Mouse (Mus musculus): Measurements from ENCODE around the gene Cfap43. TPM values are rescaled to one million over a fixed set of nuclear protein-coding genes. Genes with fewer than 3 reads are reported as not detected.
A peak's percentile ranks its signal among the peaks of the same experiment; 100 is the strongest.

The Cfap43 gene
- polyA plus RNA-seq, 1 experiment from 2014 or later, result 0.15 TPM

GRCm38 (mm10) chr19:47777847-47778246, 141.2 kb downstream of the Cfap43 start:
- H3K9me3 ChIP-seq (ENCODE audit: control insufficient read depth, low read length), result no peaks in the 10 kb centered on the region
- no peak for ATAC-seq
- H3K27ac ChIP-seq (ENCODE audit: low read length), result no peak overlapping the region
- H3K4me3 ChIP-seq (ENCODE audit: low read length), result no peak overlapping the region
- H3K9ac ChIP-seq (ENCODE audit: low read depth, low read length), result no peak overlapping the region
- no peaks in the 10 kb centered on the region for H3K36me3 ChIP-seq (ENCODE audit: control insufficient read depth, insufficient read depth, low read length)
- 71% methylated on average over 6 of the region's 6 CpGs for WGBS
- no peak overlapping the region for H3K4me2 ChIP-seq (ENCODE audit: low read depth, low read length)
- no peaks in the 10 kb centered on the region for H3K27me3 ChIP-seq (replicated peaks; ENCODE audit: control insufficient read depth, insufficient read depth, low read length)
- H3K4me1 ChIP-seq (ENCODE audit: control insufficient read depth, insufficient read depth, low read length), result no peaks in the 10 kb centered on the region

- H3K27ac ChIP-seq (ENCODE audit: low read length), result no peak overlapping the region
- no peaks in the 10 kb centered on the region for H3K27me3 ChIP-seq (replicated peaks; ENCODE audit: control insufficient read depth, insufficient read depth, low read length)
- H3K4me3 ChIP-seq (ENCODE audit: low read length), result peak overlapping the region; percentile 26
- H3K4me2 ChIP-seq (ENCODE audit: low read depth, low read length), result peak overlapping the region; percentile 26; the same call in 1 of the 2 replicates
- ATAC-seq, result peak; percentile 31; the same call in 1 of the 2 replicates
- H3K36me3 ChIP-seq (ENCODE audit: control insufficient read depth, insufficient read depth, low read length), result no peaks in the 10 kb centered on the region
- no peak overlapping the region for H3K9ac ChIP-seq (ENCODE audit: low read depth, low read length)
- no peaks in the 10 kb centered on the region for H3K9me3 ChIP-seq (ENCODE audit: control insufficient read depth, low read length)
- H3K4me1 ChIP-seq (ENCODE audit: control insufficient read depth, insufficient read depth, low read length), result no peaks in the 10 kb centered on the region
- WGBS, result 65% methylated on average over 19 of the region's 19 CpGs
Measured at GRCm38 (mm10) chr19:47755625-47756024, 163.5 kb downstream of the Cfap43 start.

GRCm38 (mm10) chr19:47754931-47755330, 164.2 kb downstream of the Cfap43 start:
- H3K36me3 ChIP-seq (ENCODE audit: control insufficient read depth, insufficient read depth, low read length), result no peaks in the 10 kb centered on the region
- 84% methylated on average over 9 of the region's 9 CpGs for WGBS
- H3K4me3 ChIP-seq (ENCODE audit: low read length), result no peak overlapping the region
- no peak overlapping the region for H3K4me2 ChIP-seq (ENCODE audit: low read depth, low read length)
- H3K9ac ChIP-seq (ENCODE audit: low read depth, low read length), result no peak overlapping the region
- H3K27ac ChIP-seq (ENCODE audit: low read length), result no peak overlapping the region
- ATAC-seq, result no peak
- no peaks in the 10 kb centered on the region for H3K9me3 ChIP-seq (ENCODE audit: control insufficient read depth, low read length)
- H3K27me3 ChIP-seq (replicated peaks; ENCODE audit: control insufficient read depth, insufficient read depth, low read length), result no peaks in the 10 kb centered on the region
- no peaks in the 10 kb centered on the region for H3K4me1 ChIP-seq (ENCODE audit: control insufficient read depth, insufficient read depth, low read length)

- peak; percentile 97 for ATAC-seq
Measured at GRCm38 (mm10) chr19:47753921-47754320, 165.2 kb downstream of the Cfap43 start.

GRCm38 (mm10) chr19:47752456-47752855, 166.6 kb downstream of the Cfap43 start:
- WGBS, result 86% methylated on average over 9 of the region's 9 CpGs
- Histone ChIP-seq H3K9me3 (ENCODE audit: control insufficient read depth, low read length) (no peaks in the 10 kb centered on the region), H3K36me3 (ENCODE audit: control insufficient read depth, insufficient read depth, low read length) (no peaks in the 10 kb centered on the region), H3K4me2 (ENCODE audit: low read depth, low read length) (no peak overlapping the region), H3K9ac (ENCODE audit: low read depth, low read length) (no peak overlapping the region), H3K4me3 (ENCODE audit: low read length) (no peak overlapping the region), H3K27me3 (replicated peaks; ENCODE audit: control insufficient read depth, insufficient read depth, low read length) (no peaks in the 10 kb centered on the region), H3K27ac (ENCODE audit: low read length) (no peak overlapping the region), H3K4me1 (ENCODE audit: control insufficient read depth, insufficient read depth, low read length) (no peaks in the 10 kb centered on the region)
- ATAC-seq, result no peak

More at GRCm38 (mm10) chr19:47753921-47754320, 165.2 kb downstream of the Cfap43 start:
- Histone ChIP-seq H3K9ac (ENCODE audit: low read depth, low read length) (no peak overlapping the region), H3K4me3 (ENCODE audit: low read length) (no peak overlapping the region), H3K27me3 (replicated peaks; ENCODE audit: control insufficient read depth, insufficient read depth, low read length) (no peaks in the 10 kb centered on the region), H3K4me1 (ENCODE audit: control insufficient read depth, insufficient read depth, low read length) (no peaks in the 10 kb centered on the region), H3K4me2 (ENCODE audit: low read depth, low read length) (no peak overlapping the region), H3K27ac (ENCODE audit: low read length) (no peak overlapping the region), H3K36me3 (ENCODE audit: control insufficient read depth, insufficient read depth, low read length) (no peaks in the 10 kb centered on the region), H3K9me3 (ENCODE audit: control insufficient read depth, low read length) (no peaks in the 10 kb centered on the region)
- WGBS, result 51% methylated on average over 4 of the region's 4 CpGs

GRCm38 (mm10) chr19:47750391-47750790, 168.7 kb downstream of the Cfap43 start:
- no peak overlapping the region for H3K9ac ChIP-seq (ENCODE audit: low read depth, low read length)
- ATAC-seq, result no peak
- no peaks in the 10 kb centered on the region for H3K27me3 ChIP-seq (replicated peaks; ENCODE audit: control insufficient read depth, insufficient read depth, low read length)
- 76% methylated on average over 5 of the region's 5 CpGs for WGBS
- H3K27ac ChIP-seq (ENCODE audit: low read length), result no peak overlapping the region
- H3K4me3 ChIP-seq (ENCODE audit: low read length), result no peak overlapping the region
- no peaks in the 10 kb centered on the region for H3K4me1 ChIP-seq (ENCODE audit: control insufficient read depth, insufficient read depth, low read length)
- H3K4me2 ChIP-seq (ENCODE audit: low read depth, low read length), result no peak overlapping the region
- H3K9me3 ChIP-seq (ENCODE audit: control insufficient read depth, low read length), result no peaks in the 10 kb centered on the region
- H3K36me3 ChIP-seq (ENCODE audit: control insufficient read depth, insufficient read depth, low read length), result no peaks in the 10 kb centered on the region

GRCm38 (mm10) chr19:47748950-47749349, 170.1 kb downstream of the Cfap43 start:
- Histone ChIP-seq H3K27ac (ENCODE audit: low read length) (no peak overlapping the region), H3K4me2 (ENCODE audit: low read depth, low read length) (no peak overlapping the region), H3K36me3 (ENCODE audit: control insufficient read depth, insufficient read depth, low read length) (no peaks in the 10 kb centered on the region), H3K4me3 (ENCODE audit: low read length) (no peak overlapping the region), H3K4me1 (ENCODE audit: control insufficient read depth, insufficient read depth, low read length) (no peaks in the 10 kb centered on the region), H3K27me3 (replicated peaks; ENCODE audit: control insufficient read depth, insufficient read depth, low read length) (no peaks in the 10 kb centered on the region), H3K9ac (ENCODE audit: low read depth, low read length) (no peak overlapping the region), H3K9me3 (ENCODE audit: control insufficient read depth, low read length) (no peaks in the 10 kb centered on the region)
- WGBS, result 78% methylated on average over 2 of the region's 2 CpGs
- ATAC-seq, result no peak

- Histone ChIP-seq H3K9ac (ENCODE audit: low read depth, low read length) (no peak overlapping the region), H3K4me2 (ENCODE audit: low read depth, low read length) (no peak overlapping the region), H3K27ac (ENCODE audit: low read length) (no peak overlapping the region), H3K9me3 (ENCODE audit: control insufficient read depth, low read length) (no peaks in the 10 kb centered on the region), H3K27me3 (replicated peaks; ENCODE audit: control insufficient read depth, insufficient read depth, low read length) (no peaks in the 10 kb centered on the region), H3K4me1 (ENCODE audit: control insufficient read depth, insufficient read depth, low read length) (no peaks in the 10 kb centered on the region), H3K4me3 (ENCODE audit: low read length) (no peak overlapping the region), H3K36me3 (ENCODE audit: control insufficient read depth, insufficient read depth, low read length) (no peaks in the 10 kb centered on the region)
- ATAC-seq, result no peak
- whole genome bisulfite sequencing, result 90% methylated on average over 2 of the region's 2 CpGs
Measured at GRCm38 (mm10) chr19:47747072-47747471, 172.0 kb downstream of the Cfap43 start.

GRCm38 (mm10) chr19:47731931-47732330, 187.2 kb downstream of the Cfap43 start:
- H3K27me3 ChIP-seq (replicated peaks; ENCODE audit: control insufficient read depth, insufficient read depth, low read length), result no peaks in the 10 kb centered on the region
- no peak; the same call in 1 of the 2 replicates for ATAC-seq
- H3K4me2 ChIP-seq (ENCODE audit: low read depth, low read length), result peak overlapping the region; percentile 57
- peak overlapping the region; percentile 89 for H3K4me3 ChIP-seq (ENCODE audit: low read length)
- H3K36me3 ChIP-seq (ENCODE audit: control insufficient read depth, insufficient read depth, low read length), result peaks cover 19% of the 10 kb centered on the region; the same call in 1 of the 2 replicates
- peak overlapping the region; percentile 98 for H3K27ac ChIP-seq (ENCODE audit: low read length)
- peaks cover 6% of the 10 kb centered on the region; the same call in 1 of the 2 replicates for H3K4me1 ChIP-seq (ENCODE audit: control insufficient read depth, insufficient read depth, low read length)
- 3% methylated on average over 14 of the region's 15 CpGs for whole genome bisulfite sequencing
- no peaks in the 10 kb centered on the region for H3K9me3 ChIP-seq (ENCODE audit: control insufficient read depth, low read length)
- peak overlapping the region; percentile 89 for H3K9ac ChIP-seq (ENCODE audit: low read depth, low read length)
